Mouse (Mus musculus): ENCODE data around the gene Atg7.
"Not testable (repeated sequence)": the region's sequence is repeated elsewhere in the genome, so short reads cannot be mapped to it uniquely, and the experiment has no call there.

Atg7 gene

DNA sequence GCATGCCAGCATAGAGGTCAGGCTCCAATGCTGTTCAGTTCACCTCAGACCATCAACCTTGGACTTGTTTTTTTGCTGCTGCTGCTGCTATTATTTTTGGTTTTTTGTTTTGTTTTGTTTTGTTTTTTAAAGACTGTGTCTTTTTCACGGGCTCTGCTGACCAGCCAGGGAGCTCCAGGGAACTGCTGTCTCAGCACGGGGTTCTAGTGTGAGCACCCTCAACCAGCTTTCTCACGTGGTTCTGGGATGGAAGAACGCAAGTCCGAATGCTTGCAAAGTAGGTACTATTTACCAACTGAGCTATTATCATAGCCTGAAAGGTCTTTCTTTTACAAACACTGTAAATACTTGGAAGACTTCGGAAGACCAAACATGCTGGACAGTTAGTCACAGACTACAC lies 233.6 kb downstream of the Atg7 start:
- no peak for DNase-seq (ENCODE audit: low read depth, low spot score)

DNA sequence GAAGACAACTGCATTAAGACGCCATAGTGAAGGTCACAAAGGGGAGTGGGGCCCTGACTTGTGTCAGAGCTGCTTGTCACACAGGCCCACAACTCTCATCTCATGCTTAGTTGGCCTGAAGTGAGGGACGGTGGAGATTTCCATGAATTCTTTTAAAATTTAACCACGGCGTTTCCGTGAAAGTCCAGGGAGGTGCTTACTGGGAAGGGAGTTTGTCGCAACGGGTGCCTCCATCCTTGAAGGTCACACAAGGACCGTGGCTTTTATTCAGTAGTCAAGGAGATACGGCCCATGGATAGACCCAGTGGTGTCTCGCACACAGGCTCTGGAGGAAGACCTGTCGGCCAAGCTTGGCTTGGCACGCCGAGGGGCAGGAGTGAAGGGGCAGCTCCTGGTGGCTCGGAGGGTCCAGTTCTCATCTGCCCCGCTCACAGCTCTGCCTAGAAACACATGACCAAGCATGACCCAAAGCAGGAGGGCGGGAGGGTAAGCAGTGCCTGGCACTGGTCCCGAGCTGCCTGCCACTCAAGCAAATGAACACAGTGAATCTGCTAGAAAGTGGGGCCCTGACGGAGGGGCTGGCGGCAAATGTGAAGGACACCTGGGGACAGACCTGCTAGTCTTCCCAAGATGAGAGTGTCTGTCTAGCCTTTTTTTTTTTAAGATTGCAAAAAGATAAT lies 236.1 kb downstream of the Atg7 start:
- no peak for DNase-seq (ENCODE audit: low read depth, low spot score)

DNA sequence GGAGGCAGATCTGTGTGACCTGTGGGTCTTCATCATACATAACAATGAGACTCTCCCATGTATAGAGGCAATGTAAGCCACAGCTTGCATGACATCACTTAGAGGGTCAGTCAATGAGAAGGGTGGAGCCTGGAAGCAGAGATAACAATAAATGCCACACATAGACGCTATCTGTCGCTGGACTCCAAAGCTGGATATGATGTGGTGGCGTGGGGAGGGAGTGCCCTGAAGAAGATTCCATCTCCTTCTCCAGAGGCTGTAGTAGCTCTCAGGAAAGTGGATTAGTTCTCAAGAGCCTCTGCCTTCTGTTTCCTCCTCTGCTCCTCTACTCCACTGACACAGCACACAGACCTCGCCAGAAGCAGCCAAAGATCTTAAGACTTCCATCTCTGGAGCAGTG lies 237.9 kb downstream of the Atg7 start:
- no peak for DNase-seq (ENCODE audit: low read depth, low spot score)

DNA sequence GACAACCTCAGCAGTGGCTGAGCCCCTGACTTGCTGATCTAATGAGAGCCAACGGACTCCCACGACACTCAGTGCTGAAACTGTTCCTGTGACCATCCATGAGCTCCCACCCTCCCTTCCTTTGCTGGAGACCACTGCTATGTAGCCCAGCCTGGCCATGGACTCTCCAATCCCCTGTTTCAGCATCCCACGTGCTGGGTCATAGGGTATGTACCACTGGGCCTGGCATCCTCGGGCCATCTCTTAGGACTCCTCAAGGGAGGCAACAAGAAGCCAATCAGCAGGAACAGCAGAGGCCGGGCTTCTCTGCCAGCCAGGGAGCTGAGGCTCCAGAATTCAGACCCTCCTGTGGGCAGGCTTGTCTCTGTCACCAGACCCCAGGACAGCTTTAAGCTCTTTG lies 239.3 kb downstream of the Atg7 start:
- DNase-seq (ENCODE audit: low read depth, low spot score), result no peak

DNA sequence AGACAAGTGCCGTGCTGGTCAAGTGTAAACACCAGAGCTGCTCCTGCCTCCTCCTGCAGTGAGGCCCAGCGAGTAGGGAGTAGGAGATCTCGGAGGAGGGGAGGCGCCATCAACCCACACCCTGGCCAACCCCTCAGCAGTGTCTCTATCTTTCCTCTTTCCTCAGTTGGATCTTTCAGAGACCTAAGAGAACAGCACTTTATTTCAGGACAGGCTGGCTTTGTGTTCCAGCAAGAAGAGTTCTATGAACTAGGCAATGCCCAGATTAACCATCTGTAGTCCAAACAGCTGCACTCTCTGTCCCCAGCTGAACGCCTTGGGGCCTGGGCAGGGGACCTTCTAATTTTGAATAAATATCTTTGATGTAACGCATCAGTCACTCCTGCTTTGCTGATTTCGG lies 239.8 kb downstream of the Atg7 start:
- peak; percentile 62 for DNase-seq (ENCODE audit: low read depth, low spot score)

DNA sequence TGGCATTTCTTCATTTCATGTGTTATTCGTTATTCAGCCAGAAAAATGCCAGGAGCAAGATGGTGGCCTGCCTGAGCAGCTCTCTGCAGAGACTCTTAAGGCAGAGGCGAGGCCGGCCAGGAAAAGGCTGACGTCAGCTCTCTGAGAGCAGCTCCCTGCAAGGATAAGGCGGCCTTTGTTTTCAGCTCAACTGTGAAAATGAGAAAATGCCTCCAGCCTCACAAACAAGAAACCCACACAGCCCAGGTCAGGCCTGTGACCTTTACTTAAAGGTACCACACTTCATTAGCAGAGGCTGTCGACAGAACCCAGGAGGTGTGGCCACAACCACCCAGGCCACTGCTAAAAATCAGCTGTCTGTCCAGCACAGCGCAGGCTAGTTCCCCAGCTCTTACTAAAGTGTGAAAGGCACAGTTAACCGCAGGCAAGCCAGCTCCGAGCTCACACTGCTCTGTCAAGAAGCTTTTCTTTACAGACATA lies 240.4 kb downstream of the Atg7 start:
- DNase-seq (ENCODE audit: low read depth, low spot score), result peak; percentile 92

DNA sequence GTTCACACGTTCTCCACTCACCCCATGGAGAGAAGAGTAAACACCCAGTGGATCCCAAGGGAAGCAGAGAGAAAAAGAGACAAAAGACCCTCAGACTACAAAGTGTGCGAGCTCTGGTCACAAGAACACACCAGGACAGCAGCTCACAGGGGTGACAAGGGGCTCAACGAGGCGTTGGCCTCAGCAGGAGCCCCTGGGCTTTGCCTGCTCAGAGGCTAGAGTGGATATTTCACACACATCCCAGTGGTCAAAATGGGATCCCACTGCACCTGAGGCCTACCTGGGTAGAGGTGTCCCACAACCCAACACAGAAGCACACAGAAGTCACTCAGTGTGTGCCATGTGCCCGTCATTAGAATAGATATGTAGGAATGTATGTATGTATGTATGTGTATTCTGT lies 242.2 kb downstream of the Atg7 start:
- no peak for DNase-seq (ENCODE audit: low read depth, low spot score)

DNA sequence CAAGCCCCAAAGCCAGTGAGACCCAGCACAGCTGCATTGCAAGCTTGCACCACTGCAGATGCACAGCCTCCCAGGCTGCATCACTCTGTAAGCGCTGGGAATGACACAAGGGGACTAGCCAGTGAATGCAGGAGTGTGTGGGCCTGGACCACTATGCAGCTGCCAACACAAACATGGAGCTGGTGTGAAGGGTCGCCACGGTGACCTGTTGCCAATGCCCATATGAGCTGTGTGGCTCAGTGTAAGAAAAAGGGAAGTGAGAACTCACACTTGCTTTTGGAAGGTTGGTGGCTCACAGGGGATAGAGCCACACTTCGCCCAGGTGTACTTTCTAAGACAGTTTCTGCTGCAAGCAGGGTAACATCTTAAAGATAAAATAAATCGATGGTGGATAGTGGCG lies 243.1 kb downstream of the Atg7 start:
- no peak for DNase-seq (ENCODE audit: low read depth, low spot score)

DNA sequence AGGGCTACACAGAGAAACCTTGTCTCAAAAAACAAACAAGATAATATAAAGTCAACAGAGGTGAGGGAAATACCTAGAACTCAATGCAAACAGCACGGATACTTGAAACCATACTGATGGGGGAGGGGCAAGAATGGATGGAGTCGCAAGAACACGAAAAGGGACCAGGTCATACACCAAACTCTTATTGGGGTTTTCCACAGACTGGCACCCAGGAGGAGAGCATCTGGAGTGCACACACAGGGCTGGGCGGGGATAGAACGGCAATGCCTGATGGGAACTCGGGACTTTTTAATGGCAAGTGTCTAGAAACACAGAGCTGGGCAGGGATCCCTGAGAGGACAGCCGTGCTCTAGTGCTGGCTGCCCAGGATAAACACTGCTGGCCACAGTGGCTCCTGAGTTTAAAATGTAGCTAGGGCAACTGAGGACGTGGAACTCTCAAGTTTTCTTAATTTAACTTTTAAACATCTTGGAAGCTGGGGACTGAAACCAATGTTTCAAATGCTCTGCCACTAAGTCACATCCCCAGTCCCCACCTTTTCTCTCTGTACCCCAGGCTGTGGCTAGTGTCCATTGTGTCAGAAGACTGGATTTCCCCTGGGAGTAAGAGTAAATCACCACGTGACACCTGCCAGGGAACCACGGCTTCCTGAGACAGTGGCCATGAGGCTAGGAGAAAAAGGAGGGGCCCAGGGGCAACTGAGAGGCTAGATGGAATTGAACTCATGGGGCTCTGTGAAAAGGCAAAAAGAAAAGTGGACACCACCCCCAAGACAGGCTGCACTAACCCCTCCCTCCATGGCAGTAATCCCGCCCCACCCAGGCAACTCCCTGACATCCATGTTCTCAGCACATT lies 243.8 kb downstream of the Atg7 start:
- DNase-seq (ENCODE audit: low read depth, low spot score), result no peak

DNA sequence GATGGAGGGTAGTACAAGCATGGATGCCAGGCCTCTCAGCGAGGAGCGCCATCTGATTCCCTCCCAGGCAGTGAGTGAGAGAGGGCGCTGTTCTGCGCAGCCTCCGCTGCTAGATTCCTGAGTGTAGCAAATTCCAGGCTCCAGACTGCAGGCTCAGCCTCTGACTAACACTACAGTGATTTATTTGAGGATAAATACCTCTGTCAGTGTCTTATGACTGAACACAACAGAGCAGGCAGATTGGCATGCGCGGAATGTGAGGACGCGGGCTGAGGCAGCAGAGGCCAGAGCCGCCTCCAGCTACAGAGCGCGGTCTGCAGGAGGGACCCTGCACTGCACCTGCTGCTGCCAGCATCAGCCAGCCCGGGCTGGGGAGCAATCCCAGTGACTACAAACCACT lies 246.0 kb downstream of the Atg7 start:
- peak; percentile 93 for DNase-seq (ENCODE audit: low read depth, low spot score)

DNA sequence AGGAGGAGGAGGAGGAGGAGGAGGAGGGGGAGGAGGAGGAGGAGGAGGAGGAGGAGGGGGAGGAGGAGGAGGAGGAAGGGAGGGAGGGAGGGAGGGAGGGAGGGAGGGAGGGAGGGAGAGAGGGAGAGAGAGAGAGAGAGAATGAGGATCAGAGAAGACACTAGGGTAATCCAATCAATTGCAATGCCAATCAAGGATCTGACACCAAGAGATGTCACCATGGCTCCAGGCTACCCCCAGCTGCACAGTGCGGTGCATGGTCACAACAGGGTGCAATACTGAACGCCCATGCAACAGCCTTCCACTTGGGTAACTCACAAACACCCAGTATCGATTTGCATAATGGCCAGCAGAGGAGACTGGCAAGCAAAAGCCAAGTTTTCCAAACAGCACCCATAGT lies 247.1 kb downstream of the Atg7 start:
- DNase-seq (ENCODE audit: low read depth, low spot score), result not testable (repeated sequence)

DNA sequence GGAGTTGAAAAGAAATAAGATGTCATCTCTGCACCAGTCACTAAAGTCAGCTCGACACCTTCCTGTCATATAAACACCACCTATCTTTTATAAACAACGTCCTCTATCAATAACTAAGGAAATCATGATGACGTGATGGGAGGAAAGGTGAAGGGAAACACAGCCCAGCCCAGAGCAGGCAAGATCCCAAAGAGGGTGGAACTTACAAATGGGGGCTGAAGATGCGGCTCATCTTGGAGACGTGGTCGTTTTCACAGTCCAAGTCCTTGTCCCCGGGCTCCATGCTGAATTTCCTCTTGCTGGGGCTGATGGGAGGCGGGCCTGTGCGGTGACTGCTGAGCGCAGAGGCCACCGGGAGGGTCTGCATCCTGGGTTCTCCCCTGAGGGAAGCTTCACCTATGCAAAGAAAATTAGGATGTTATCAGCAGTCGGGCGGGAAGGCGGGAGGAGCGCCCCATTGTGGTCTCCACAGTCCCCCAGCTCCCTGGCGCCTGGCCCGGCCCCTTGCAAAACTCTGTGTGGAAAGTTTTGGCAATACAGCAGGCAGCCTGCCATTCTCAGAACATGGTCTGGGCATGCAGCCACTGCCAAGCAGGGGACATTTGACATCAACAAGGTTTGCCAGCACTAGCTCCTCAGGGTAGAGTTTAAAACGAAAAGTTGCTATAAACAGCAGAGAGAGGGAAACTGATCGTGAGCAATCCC lies 247.7 kb downstream of the Atg7 start:
- peak; percentile 90 for DNase-seq (ENCODE audit: low read depth, low spot score)

DNA sequence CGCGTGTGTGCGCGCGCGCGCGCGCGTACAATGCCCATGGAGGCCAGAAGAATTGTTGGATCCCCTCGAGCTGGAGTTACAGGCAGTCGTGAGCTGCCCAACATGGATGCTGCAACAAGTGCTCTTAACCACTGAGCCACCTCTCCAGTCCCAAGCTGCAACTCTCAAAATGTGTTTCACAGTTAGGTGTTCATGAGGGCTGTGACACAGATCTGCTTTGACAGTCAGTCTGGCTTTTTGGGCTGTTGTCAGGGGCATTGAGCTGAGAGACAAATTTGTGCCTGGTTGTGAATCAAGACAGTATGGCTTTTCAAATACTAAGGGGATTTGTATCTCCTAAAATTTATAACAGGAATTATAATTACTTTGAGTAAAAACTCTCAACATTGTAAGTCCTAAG lies 248.4 kb downstream of the Atg7 start:
- DNase-seq (ENCODE audit: low read depth, low spot score), result no peak

DNA sequence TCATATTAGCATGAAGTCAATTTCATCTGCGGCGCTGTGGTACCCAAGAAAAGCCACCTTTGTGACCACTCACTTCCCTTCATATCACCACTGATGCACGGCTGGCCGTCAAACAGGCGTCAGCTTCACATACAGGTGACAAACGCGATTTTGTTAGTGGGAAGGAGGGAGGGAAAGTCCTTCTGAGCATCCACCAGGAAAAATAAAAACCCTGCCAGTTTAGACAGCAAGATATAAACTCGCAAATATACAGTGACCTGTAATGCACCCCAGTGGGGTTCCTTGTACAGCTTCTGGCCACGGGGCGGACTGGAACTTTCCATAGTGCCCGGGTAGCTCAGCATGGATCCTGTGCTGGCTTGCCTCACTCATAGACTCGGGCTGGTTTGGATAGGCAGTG lies 248.9 kb downstream of the Atg7 start:
- no peak for DNase-seq (ENCODE audit: low read depth, low spot score)

DNA sequence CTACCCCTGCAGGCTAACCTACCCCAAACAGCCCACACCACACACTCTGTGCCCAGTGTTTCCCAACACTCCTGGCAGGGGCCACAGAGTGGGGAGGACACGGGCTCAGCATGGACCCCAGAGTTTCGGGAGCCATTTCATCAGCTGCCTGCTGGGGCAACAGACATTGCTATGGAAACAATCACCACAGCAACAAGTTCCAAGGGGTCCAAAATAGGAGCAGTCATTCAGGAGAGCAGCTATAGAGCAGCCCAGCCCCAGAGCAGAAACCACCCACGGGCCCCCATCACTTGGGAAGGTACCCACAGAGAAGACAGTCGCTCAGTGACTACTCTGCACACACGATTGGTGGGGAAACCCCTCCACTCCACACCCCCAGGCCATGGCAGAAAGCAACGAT lies 249.5 kb downstream of the Atg7 start:
- DNase-seq (ENCODE audit: low read depth, low spot score), result peak; percentile 84

DNA sequence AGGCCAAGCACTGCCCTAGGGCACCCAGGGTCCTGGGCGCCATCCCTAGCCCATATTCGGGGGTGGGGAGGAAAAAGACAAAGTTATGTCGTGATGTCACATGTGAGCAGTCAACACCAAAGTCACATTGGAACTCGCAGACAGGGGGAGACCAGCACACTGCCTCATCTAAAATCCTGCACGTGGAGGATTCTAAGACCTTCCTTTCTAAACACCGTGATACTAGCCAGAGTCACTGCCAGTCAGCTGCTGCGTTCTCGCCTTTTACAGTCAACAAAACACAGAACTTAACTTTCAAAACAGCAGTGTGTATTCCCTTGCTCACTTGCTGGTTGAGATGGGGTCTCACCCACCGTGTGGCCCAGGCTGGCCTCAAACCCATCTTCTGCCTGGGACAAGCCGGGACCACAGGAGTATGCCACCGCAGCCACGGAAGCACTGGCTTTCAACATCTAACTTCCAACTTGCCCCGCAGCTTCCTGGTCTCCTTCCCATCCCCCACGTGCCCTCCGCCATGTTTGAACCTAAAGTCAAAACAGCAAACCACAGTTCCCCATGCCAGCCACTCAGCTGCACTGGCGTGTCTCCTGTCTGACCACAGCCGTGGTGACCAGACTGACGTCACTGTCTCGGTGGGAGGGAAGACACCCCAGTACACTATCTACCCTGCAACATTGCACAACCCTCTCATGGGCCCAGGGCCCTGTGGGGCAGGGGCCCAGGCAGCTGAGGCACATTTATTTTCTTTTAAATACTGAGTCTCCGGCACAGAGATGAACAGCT lies 250.7 kb downstream of the Atg7 start:
- DNase-seq (ENCODE audit: low read depth, low spot score), result peak; percentile 74

DNA sequence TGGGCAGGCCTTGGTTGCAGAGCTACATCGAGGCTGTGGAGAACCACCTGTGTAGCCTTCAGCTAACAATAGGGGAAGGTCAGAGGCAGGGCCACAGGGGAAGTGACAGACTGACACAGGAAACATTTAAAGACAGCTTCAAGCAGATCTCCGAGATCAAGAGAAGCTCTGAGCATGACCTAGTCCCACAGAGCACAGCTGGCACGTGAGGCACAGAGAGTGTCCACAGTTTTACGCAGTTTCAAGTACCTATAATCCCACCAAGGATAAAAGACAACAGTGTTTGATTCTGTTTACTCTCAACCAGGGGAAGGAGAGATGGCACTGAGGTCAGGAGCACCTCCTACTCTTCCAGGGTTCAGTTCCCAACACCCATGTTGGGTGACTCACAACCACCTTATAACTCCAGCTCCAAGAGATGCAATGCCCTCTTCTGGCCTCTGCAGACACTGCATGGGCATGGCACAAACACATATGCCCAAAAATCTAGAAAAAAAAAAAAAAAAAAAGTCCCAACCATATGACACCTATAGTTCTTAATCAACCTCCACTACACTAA lies 251.7 kb downstream of the Atg7 start:
- no peak for DNase-seq (ENCODE audit: low read depth, low spot score)

DNA sequence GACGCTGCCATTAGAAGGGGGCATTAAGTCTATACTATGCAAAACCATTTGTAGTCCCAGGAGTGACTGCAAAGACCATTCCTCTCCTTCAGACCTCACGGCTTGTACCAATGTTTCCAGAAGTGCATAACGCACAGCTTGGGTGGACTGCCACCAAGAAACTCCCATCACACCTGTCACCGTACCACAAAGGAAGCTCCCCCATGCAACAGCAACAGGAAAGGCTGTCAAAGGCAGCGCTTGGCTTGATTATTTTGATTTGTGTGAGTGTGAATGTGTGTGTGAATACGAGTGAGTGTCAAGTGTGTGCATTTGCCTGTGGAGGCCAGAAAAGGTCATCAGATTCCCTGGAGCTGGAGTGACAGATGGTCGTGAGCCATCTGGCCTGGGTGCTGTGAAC lies 252.3 kb downstream of the Atg7 start:
- no peak for DNase-seq (ENCODE audit: low read depth, low spot score)

DNA sequence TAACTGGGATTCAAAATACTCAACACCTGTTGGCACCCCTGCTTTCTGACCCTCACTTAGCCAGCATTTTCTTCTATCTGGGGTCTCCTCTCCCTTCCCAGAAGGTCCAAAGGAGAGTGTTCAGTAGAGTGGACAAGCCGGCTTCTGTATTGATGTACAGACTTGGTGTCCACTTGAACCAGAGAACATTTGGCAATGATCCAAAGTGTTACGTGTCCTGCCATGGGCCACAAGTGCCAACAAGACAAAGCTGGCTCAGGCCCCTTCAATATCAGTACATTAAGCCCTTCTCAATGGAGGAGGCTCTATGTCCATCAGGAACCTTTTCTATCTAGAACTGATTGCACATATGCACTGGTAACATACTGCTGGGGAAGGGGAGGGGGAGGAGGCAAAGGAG lies 253.4 kb downstream of the Atg7 start:
- DNase-seq (ENCODE audit: low read depth, low spot score), result no peak

DNA sequence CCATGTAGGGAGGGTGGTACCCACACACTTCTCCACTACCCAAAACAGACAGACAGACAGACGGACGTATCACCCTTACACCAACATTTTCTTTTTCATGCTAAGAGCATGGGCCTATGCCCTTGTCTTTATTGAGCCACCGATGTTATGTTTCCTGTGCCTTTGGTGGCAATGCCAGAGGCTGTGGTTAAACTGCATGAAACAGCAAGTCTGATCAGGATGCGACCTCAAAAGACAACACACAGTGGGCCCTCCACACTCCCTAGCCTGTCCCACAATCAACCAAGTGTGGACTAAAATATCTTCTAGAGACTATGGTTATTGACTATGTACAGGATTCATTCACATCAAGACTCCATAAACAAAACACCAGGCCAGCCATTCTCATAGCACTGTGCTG lies 256.1 kb downstream of the Atg7 start:
- no peak for DNase-seq (ENCODE audit: low read depth, low spot score)

DNA sequence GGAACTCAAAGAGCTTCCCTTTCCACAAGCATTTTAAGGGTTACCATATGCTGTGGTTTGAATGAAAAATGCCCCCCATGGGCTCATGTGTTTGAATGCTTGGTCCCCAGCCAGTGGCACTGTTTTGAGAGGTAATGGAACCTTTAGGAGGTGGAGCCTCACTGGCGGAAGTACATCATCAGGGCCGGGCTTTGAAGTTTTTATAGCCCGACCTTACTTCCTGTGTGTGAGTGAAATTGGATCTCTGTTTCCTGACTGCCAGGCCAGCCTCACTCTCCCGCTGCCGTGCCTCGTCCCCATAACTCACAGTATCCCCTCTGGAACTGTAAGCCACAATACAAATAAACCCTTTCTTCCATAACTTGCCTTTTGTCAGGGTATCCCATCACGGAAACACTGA lies 256.8 kb downstream of the Atg7 start:
- no peak for DNase-seq (ENCODE audit: low read depth, low spot score)
